Mouse (Mus musculus) kidney, embryonic 16.5 days (tissue): Measurements from ENCODE around the gene Ilf2. TPM values are rescaled to one million over a fixed set of nuclear protein-coding genes. Genes with fewer than 3 reads are reported as not detected.

Experiments used
- ATAC-seq: fragments of 200-750 bp; cut with Nextera tagmentation; 2 replicates; pipeline ENCODE4 v1.8.0; 2017; ENCODE audit warnings: moderate TSS enrichment; ENCODE audit not compliant: low FRiP score, low TSS enrichment
- H3K27ac ChIP-seq: fragments of 300-500 bp; sonication (generic); 2 replicates; pipeline ENCODE4 v1.5.1; 2014; ENCODE audit warnings: low read length
- H3K27me3 ChIP-seq: fragments of 300-500 bp; sonication (generic); 2 replicates; pipeline ENCODE4 v1.6.1; 2014; ENCODE audit warnings: low read length, control low read depth, mixed read lengths; ENCODE audit not compliant: insufficient read depth
- H3K36me3 ChIP-seq: fragments of 300-500 bp; sonication (generic); 2 replicates; pipeline ENCODE4 v1.6.1; 2014; ENCODE audit warnings: low read length, control low read depth, mixed read lengths; ENCODE audit not compliant: insufficient read depth
- H3K4me1 ChIP-seq: fragments of 300-500 bp; sonication (generic); 2 replicates; pipeline ENCODE4 v1.6.1; 2014; ENCODE audit warnings: low read length, control low read depth, mixed read lengths; ENCODE audit not compliant: insufficient read depth
- H3K4me2 ChIP-seq: fragments of 300-500 bp; sonication (generic); replicated peaks from 2 replicates; pipeline ENCODE4 v1.6.1; 2014; ENCODE audit warnings: low read depth, low read length
- H3K4me3 ChIP-seq: fragments of 300-500 bp; sonication (generic); 2 replicates; pipeline ENCODE4 v1.5.1; 2014; ENCODE audit warnings: mild to moderate bottlenecking, low read length
- H3K9ac ChIP-seq: fragments of 300-500 bp; sonication (generic); replicated peaks from 2 replicates; pipeline ENCODE4 v1.6.1; 2014; ENCODE audit warnings: low read length
- H3K9me3 ChIP-seq: fragments of 300-500 bp; sonication (generic); 2 replicates; pipeline ENCODE4 v1.6.1; 2016; ENCODE audit warnings: low read length, control low read depth
- WGBS: fragments of 180-500 bp; shearing (Covaris S2); extraction: QIAGEN DNeasy Blood & Tissue Kit; methylation state at CpG from one replicate; pipeline ENCODE4 v1.1.7; 2014; 5-methylcytosine and 5-hydroxymethylcytosine counted together
- polyA plus RNA-seq: library from polyadenylated mRNA; unstranded; fragments of >200 nt; fragmentation: Nextera tagmentation; extraction: Ambion mirVana; gene quantifications from 2 replicates; pipeline ENCODE4 v1.2.1, GENCODE M21; 2015

Gene Ilf2
- polyA plus RNA-seq, 1 experiment from 2014 or later: 219 TPM

DNA sequence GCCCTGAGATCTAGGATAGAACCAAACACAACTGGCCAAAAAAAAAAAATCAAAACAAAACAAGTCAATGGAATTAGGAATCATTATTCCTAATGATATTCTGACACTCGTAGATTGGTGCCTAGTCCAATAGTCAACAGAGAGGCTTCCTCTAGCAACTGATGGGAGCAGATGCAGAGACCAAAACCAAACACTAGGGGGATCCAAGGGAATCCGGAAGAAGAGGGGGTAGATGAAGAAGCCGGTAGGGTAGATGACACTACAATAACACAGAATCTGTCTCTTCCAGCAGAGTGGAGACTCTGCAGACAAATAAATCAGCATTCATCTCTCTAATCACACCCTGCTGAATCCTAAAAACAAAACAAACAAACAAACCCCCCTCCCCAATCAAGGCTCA, 3.7 kb upstream of the Ilf2 start:
- H3K9me3 ChIP-seq: no peaks in the 10 kb centered on the region
- no peak for ATAC-seq
- H3K27ac ChIP-seq: no peak overlapping the region
- H3K9ac ChIP-seq: no peak overlapping the region
- no peaks in the 10 kb centered on the region for H3K36me3 ChIP-seq
- no peak overlapping the region for H3K4me3 ChIP-seq
- WGBS: 28% methylated on average over 3 of the region's 3 CpGs
- no peaks in the 10 kb centered on the region for H3K27me3 ChIP-seq
- H3K4me2 ChIP-seq: no peak overlapping the region
- peaks cover 6% of the 10 kb centered on the region for H3K4me1 ChIP-seq

DNA sequence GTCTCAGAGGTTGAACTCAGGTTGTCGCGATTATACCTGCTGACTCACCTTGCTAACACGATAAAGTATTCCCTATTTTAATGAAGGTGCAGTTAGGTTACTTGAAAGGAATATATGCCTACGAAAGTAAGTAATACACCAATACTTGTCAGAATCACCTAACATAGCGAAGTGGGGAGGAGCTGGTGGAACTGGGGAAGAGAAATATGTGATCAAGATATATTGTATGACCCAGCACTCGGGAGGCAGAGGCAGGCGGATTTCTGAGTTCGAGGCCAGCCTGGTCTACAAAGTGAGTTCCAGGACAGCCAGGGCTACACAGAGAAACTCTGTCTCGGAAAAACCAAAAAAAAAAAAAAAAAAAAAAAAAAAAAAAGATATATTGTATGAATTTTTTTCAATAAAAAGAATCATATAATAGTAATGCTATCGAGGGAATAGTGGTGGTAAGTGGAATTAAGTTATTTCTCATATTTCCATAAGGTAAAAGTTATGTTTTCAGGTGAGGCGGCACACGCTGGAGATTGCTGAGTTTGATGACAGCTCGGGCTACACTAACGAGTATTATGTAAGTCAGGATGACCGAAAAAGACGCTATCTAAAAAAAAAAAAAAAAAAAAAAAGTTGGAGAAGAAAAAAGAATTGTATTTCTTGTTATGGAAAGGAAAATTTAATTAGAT, 635 bp upstream of the Ilf2 start:
- Histone ChIP-seq H3K4me1 (peaks cover 8% of the 10 kb centered on the region), H3K9me3 (no peaks in the 10 kb centered on the region), H3K27ac (no peak overlapping the region), H3K9ac (no peak overlapping the region), H3K36me3 (peaks cover 18% of the 10 kb centered on the region), H3K4me3 (peak overlapping the region; percentile 94), H3K27me3 (no peaks in the 10 kb centered on the region), H3K4me2 (peak overlapping the region; percentile 52)
- ATAC-seq: no peak; the same call in 1 of the 2 replicates
- WGBS: 40% methylated on average over 15 of the region's 16 CpGs

DNA sequence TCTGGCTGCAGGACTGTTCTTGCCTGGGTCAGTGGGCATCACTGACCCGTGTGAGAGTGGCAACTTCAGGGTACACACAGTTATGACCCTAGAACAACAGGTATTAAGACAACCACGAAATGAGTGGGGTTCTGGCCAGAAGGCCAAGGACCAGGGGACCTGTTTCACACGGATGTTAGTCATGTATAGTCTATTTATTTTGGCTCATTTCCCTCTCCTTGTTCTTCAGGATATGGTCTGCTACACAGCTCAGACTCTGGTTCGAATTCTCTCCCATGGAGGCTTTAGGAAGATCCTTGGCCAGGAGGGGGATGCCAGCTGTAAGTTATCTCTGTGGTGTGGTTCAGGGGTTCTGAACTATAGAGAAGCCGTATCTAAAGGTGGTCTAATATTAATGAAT, 11.1 kb downstream of the Ilf2 start:
- 35% methylated on average over 5 of the region's 5 CpGs for WGBS
- Histone ChIP-seq H3K9ac (no peak overlapping the region), H3K36me3 (peaks cover 56% of the 10 kb centered on the region), H3K9me3 (no peaks in the 10 kb centered on the region), H3K4me2 (no peak overlapping the region), H3K27me3 (no peaks in the 10 kb centered on the region), H3K4me3 (no peak overlapping the region), H3K4me1 (peaks cover 6% of the 10 kb centered on the region), H3K27ac (no peak overlapping the region)
- no peak for ATAC-seq

DNA sequence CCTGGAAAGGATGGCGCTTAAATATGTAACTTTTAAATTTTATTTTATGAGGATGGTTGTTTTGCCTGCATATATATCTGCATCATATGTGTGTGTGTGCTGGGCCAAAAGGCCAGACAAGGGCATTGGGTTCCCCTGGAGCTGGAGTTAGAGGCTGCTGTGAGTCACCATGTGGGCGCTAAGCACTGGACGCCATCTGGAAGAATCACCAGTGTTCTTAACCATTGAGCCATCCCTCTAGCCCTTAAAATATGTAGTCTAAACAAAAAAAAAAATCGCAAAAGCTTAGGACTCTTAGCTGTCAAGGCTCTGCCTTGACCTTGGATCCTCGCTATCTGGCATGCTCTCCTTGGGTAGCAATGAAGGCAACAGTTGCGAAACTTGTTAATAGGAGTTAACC, 12.7 kb downstream of the Ilf2 start:
- Histone ChIP-seq H3K9me3 (no peaks in the 10 kb centered on the region), H3K27ac (no peak overlapping the region), H3K9ac (no peak overlapping the region), H3K27me3 (no peaks in the 10 kb centered on the region), H3K4me1 (peaks cover 6% of the 10 kb centered on the region), H3K4me2 (no peak overlapping the region), H3K4me3 (no peak overlapping the region), H3K36me3 (peaks cover 46% of the 10 kb centered on the region)
- ATAC-seq: no peak
- 85% methylated on average over 6 of the region's 6 CpGs for WGBS

DNA sequence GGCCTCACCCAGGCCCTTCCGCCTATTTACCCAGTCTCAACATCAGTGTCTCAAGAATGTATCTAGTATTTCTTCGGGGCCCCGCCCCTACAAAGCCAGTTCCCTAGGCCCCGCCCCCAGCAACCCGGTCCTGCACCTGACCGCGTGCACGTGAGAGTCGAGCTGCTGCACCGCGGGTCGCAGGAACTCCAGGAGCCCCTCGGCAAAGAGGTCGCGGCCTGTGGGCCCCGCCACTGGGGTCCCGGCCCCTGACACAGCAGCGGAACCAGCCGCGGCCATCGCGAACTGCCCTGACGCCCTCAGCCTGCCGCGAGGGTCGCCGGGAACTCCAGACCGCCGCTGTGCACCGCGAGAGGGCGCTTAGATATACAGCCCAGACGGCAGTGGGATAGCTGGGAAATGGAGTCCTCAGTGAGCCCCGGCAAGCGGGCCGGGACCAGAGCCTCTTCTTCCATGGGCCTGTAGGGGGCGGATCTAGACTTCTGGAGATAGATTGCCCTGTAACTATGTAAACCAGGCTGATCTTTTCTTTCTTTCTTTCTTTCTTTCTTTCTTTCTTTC, 14.8 kb downstream of the Ilf2 start, which contains the start of gene Snapin:
Gene Snapin (minus strand): TSS at position 338 of the 561 bp plus-strand sequence.
- Histone ChIP-seq H3K27me3 (no peaks in the 10 kb centered on the region), H3K4me1 (peaks cover 6% of the 10 kb centered on the region), H3K4me2 (peak within 1 kb of the TSS; percentile 69), H3K4me3 (peak within 1 kb of the TSS; percentile 91), H3K9ac (peak within 1 kb of the TSS; percentile 86), H3K36me3 (peaks cover 31% of the 10 kb centered on the region), H3K9me3 (no peaks in the 10 kb centered on the region), H3K27ac (peak within 1 kb of the TSS; percentile 77)
- WGBS: under 1% methylated on average over 37 of the region's 37 CpGs
- ATAC-seq: peak; percentile 97

DNA sequence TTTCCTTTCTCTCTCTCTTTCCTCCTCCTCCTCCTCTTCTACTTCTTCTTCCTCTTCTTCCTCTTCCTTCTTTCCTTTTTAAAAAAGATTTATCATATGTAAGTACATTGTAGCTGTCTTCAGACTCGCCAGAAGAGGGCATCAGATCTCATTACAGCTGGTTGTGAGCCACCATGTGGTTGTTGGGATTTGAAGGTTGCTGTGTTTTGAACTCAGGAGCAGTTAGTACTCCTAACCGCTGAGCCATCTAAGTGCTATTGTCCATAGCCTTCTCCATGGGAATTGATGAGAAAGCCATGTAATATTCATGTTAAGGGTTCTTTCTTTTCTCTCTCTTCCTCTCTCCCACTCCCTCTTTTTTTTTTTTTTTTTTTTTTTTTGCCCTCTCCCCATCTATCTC, 15.4 kb downstream of the Ilf2 start:
- Histone ChIP-seq H3K4me2 (no peak overlapping the region), H3K9me3 (no peaks in the 10 kb centered on the region), H3K36me3 (peaks cover 25% of the 10 kb centered on the region), H3K27me3 (no peaks in the 10 kb centered on the region), H3K27ac (no peak overlapping the region), H3K4me1 (peaks cover 6% of the 10 kb centered on the region), H3K9ac (no peak overlapping the region), H3K4me3 (no peak overlapping the region)
- no peak for ATAC-seq
- 41% methylated on average over 2 of the region's 2 CpGs for WGBS

DNA sequence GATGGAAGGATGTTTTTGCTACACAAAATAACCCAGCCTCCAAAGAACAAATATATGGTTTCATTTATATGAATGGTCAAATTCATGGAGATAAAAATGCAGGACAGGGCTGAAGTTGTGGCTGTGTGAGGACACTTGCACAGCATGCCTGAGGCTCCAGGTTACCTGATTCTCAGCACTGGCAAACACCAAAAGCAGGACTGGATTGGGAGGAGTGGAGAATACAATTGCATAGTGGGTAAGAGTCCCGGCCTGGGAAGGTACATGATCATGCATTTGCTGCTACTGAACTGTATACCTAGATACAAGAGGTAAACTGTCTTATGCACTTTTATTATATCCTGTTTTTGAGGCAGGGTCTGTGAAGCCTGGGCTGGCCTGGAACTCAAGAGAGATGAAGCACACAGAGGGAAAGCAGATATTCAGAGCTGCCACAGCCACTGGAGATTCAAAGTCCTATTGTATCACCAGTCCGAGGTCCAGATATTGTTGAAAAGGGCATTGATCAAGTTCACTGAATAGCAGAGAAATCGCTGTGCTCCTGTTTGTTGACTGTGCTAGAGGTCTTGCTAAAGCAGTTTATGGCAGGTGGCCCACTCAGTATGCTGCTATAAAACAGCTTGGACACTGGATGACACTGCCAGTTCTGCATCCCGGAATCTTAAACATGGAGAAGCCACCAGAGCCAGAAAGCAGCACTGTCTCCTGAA, 18.1 kb downstream of the Ilf2 start:
- Histone ChIP-seq H3K4me2 (no peak overlapping the region), H3K27me3 (no peaks in the 10 kb centered on the region), H3K9ac (no peak overlapping the region), H3K4me1 (peaks cover 6% of the 10 kb centered on the region), H3K36me3 (peaks cover 24% of the 10 kb centered on the region), H3K4me3 (no peak overlapping the region), H3K9me3 (no peaks in the 10 kb centered on the region), H3K27ac (no peak overlapping the region)
- 61% methylated on average over 4 of the region's 4 CpGs for WGBS
- no peak for ATAC-seq

DNA sequence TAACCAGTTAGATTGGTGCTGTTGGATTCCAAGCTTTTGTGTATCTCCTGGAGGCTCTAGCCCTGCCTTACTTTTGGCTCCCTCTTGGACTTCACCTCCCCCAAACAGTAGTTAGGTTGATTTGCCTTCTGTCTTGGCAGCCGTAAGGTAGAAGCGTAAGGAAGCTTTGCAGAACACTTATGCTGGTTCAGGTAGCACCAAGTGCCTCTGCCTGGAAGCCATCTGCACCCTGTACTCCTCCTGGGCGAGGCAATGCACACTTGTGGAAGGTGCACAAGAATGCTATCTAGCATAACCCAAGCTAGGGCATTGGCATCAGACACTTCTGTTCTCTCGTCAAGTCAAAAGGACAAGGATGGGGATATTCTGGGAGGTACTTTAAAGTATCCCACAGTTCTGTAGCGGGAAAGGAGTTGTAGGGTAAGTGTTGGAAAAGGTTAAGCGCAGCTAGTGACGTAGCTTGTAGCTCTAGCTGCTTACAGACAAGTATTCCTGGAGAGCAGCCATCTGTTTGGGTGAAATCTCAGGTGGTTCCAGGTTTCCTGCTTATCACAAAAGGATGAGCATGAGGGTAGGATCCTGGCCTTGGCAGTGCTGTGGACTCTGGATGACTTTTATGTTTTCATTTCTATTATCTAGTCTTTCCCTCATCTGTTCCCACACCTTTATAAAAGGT, 20.1 kb downstream of the Ilf2 start:
- H3K4me3 ChIP-seq: no peak overlapping the region
- H3K36me3 ChIP-seq: peaks cover 31% of the 10 kb centered on the region
- no peak overlapping the region for H3K27ac ChIP-seq
- H3K9me3 ChIP-seq: no peaks in the 10 kb centered on the region
- 91% methylated on average over 7 of the region's 7 CpGs for WGBS
- H3K4me2 ChIP-seq: no peak overlapping the region
- H3K4me1 ChIP-seq: no peaks in the 10 kb centered on the region
- ATAC-seq: no peak
- H3K9ac ChIP-seq: no peak overlapping the region
- H3K27me3 ChIP-seq: no peaks in the 10 kb centered on the region

DNA sequence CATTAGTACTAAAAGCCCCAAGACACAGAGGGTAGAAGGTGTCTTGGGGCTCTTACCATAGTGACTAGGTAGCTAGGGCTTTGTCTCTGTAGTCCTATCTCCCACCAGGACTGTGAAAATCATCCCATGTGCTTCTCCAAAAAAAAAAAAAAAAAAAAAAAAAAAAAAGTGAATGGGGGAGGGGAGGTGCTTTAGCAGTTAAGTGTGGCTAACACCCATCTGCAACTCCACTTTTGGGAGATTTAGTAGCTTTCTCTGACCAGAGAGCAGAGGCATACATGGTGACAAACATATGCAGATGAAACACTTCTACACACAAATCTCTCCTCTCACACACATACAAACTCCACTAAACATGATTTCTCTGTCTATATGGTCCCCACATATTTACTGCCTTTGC, 21.7 kb downstream of the Ilf2 start:
- ATAC-seq: no peak
- H3K4me1 ChIP-seq: no peaks in the 10 kb centered on the region
- H3K27me3 ChIP-seq: no peaks in the 10 kb centered on the region
- H3K36me3 ChIP-seq: peaks cover 46% of the 10 kb centered on the region
- no peak overlapping the region for H3K9ac ChIP-seq
- H3K4me2 ChIP-seq: no peak overlapping the region
- no peaks in the 10 kb centered on the region for H3K9me3 ChIP-seq
- no peak overlapping the region for H3K4me3 ChIP-seq
- H3K27ac ChIP-seq: no peak overlapping the region
